Mouse (Mus musculus) heart, adult 2 months (tissue): ENCODE measurements around the gene Axin1. TPM values are rescaled to one million over a fixed set of nuclear protein-coding genes. Genes with fewer than 3 reads are reported as not detected.

Experiments
- DNase-seq, 2 experiments: peaks; one replicate each; pipeline ENCODE4 v3.0.0; 2021
- H3K27ac ChIP-seq: fragments of 200-600 bp; 2 replicates; pipeline ENCODE4 v1.8.1; 2022
- H3K27me3 ChIP-seq: fragments of 200-500 bp; 2 replicates; pipeline ENCODE4 v1.6.1; 2012; ENCODE audit warnings: mild to moderate bottlenecking, low read length, inconsistent platforms, mixed read lengths; ENCODE audit not compliant: control insufficient read depth, insufficient read depth
- H3K36me3 ChIP-seq: fragments of 200-500 bp; 2 replicates; pipeline ENCODE4 v1.6.1; 2012; ENCODE audit warnings: low read length, inconsistent platforms; ENCODE audit not compliant: control insufficient read depth, insufficient read depth
- H3K4me1 ChIP-seq: fragments of 200-500 bp; 2 replicates; pipeline ENCODE4 v1.6.1; 2011; ENCODE audit warnings: low read length; ENCODE audit not compliant: control insufficient read depth, insufficient read depth
- H3K4me3 ChIP-seq: fragments of 200-600 bp; 2 replicates; pipeline ENCODE4 v1.8.1; 2022
- H3K79me2 ChIP-seq: fragments of 200-500 bp; replicated peaks from 2 replicates; pipeline ENCODE4 v1.6.1; 2012; ENCODE audit warnings: mild to moderate bottlenecking, inconsistent platforms, low read length, moderate library complexity, mixed read lengths; ENCODE audit not compliant: control insufficient read depth, insufficient read depth
- H3K9ac ChIP-seq: fragments of 200-500 bp; 2 replicates; pipeline ENCODE4 v1.6.1; 2012; ENCODE audit warnings: low read depth, mild to moderate bottlenecking, control low read depth, inconsistent platforms, low read length, mixed read lengths
- CTCF ChIP-seq: fragments of 200-600 bp; IDR thresholded peaks from 2 replicates; pipeline ENCODE4 v1.8.1; 2022; ENCODE audit warnings: antibody characterized with exemption, mild to moderate bottlenecking, moderate library complexity
- EP300 ChIP-seq: fragments of 200-500 bp; IDR thresholded peaks from 2 replicates; pipeline ENCODE4 v1.6.1; 2011; ENCODE audit warnings: low read depth, low read length, control low read depth; ENCODE audit not compliant: insufficient read depth
- POLR2A ChIP-seq: fragments of 200-500 bp; IDR thresholded peaks from 2 replicates; pipeline ENCODE4 v1.6.1; 2011; ENCODE audit warnings: mild to moderate bottlenecking, low read depth, low read length, control low read depth; ENCODE audit not compliant: insufficient read depth
- WGBS: fragments of 180-500 bp; shearing (Covaris S2); methylation state at CpG from one replicate; pipeline ENCODE4 v1.1.7; 2018; 5-methylcytosine and 5-hydroxymethylcytosine counted together
- intact Hi-C: fragments of 180-260 bp; cut with DNase I; formaldehyde crosslinking; loops from one replicate; pipeline ENCODE4 v1.15.1; 2025
- polyA plus RNA-seq: library from polyadenylated mRNA; depleted of rRNA; stranded (reverse); fragments of >200 nt; gene quantifications from 2 replicates; pipeline ENCODE4 v1.2.3, GENCODE M21; 2012
- total RNA-seq, 2 experiments: library from RNA; stranded (reverse); gene quantifications; 2 replicates each; pipeline ENCODE4 v1.2.3; 2021

Gene Axin1
- total and polyA plus RNA-seq, 3 experiments = 7.6 to 18.2 (median 16.5) TPM

GRCm38 (mm10) chr17:26192481-26193190 lies 54.1 kb downstream of the Axin1 start:
- H3K36me3 ChIP-seq = peaks cover 2% of the 10 kb centered on the region; the same call in 1 of the 2 replicates
- 85% methylated on average over 15 of the region's 15 CpGs for WGBS
- intact Hi-C loops = no loop called here
- H3K4me1 ChIP-seq = no peaks in the 10 kb centered on the region; the same call in 1 of the 2 replicates
- H3K79me2 ChIP-seq = no peaks in the 10 kb centered on the region
- H3K4me3 ChIP-seq = no peak overlapping the region
- H3K27ac ChIP-seq = no peak overlapping the region
- TF ChIP-seq CTCF (no peak), POLR2A (no peak), EP300 (no peak)
- H3K9ac ChIP-seq = no peak overlapping the region
- H3K27me3 ChIP-seq = no peaks in the 10 kb centered on the region
- DNase-seq = no peak

- no peaks in the 10 kb centered on the region for H3K79me2 ChIP-seq
- intact Hi-C loops = loop anchor here (1.0 kb wide), 1 partner anchor 29 kb away; no protein-coding TSS in a partner anchor
- no peak within 1 kb of the TSS for H3K9ac ChIP-seq
- H3K4me1 ChIP-seq = 0 out of 2 replicates have a peak, but pooled peaks cover 1% of the 10 kb centered on the region
- no peaks in the 10 kb centered on the region for H3K36me3 ChIP-seq
- TF ChIP-seq CTCF (no peak), POLR2A (no peak)
- no peak within 1 kb of the TSS for H3K4me3 ChIP-seq
- H3K27ac ChIP-seq = no peak within 1 kb of the TSS
- no peak for DNase-seq
- WGBS = 60% methylated on average over 4 of the region's 4 CpGs
- H3K27me3 ChIP-seq = peaks cover 2% of the 10 kb centered on the region; the same call in 1 of the 2 replicates
Observed at GRCm38 (mm10) chr17:26198892-26199291, 60.4 kb downstream of the Axin1 start, which contains the start of gene Pdia2. TSS of gene Pdia2 (minus strand) at chr17:26199087.

- peak overlapping the region; percentile 38 for H3K4me3 ChIP-seq
- no peaks in the 10 kb centered on the region for H3K36me3 ChIP-seq
- no peaks in the 10 kb centered on the region for H3K79me2 ChIP-seq
- TF ChIP-seq CTCF (no peak), EP300 (no peak), POLR2A (no peak)
- DNase-seq = no peak
- 4% methylated on average over 90 of the region's 92 CpGs for WGBS
- H3K9ac ChIP-seq = peak overlapping the region; percentile 15
- H3K4me1 ChIP-seq = 0 out of 2 replicates have a peak, but pooled peaks cover 1% of the 10 kb centered on the region
- H3K27me3 ChIP-seq = peaks cover 4% of the 10 kb centered on the region; the same call in 1 of the 2 replicates
- H3K27ac ChIP-seq = no peak overlapping the region
- intact Hi-C loops = no loop called here
Observed at GRCm38 (mm10) chr17:26200831-26201705, 62.6 kb downstream of the Axin1 start.

- TF ChIP-seq CTCF = no peak
- H3K36me3 ChIP-seq = no peaks in the 10 kb centered on the region
- H3K4me1 ChIP-seq = 0 out of 2 replicates have a peak, but pooled peaks cover 1% of the 10 kb centered on the region
- peaks cover 4% of the 10 kb centered on the region; the same call in 1 of the 2 replicates for H3K27me3 ChIP-seq
- no peaks in the 10 kb centered on the region for H3K79me2 ChIP-seq
- no peak overlapping the region for H3K27ac ChIP-seq
- no peak overlapping the region for H3K9ac ChIP-seq
- intact Hi-C loops = no loop called here
- no peak overlapping the region for H3K4me3 ChIP-seq
- DNase-seq = no peak
Observed at GRCm38 (mm10) chr17:26201998-26202397, 63.5 kb downstream of the Axin1 start.

- peak in 1 of 2 experiments; percentile 44 for DNase-seq
- WGBS = 3% methylated on average over 22 of the region's 22 CpGs
- 0 out of 2 replicates have a peak, but pooled peaks cover 1% of the 10 kb centered on the region for H3K4me1 ChIP-seq
Observed at GRCm38 (mm10) chr17:26202737-26203136, 64.2 kb downstream of the Axin1 start, which contains the start of gene Rgs11. TSS of gene Rgs11 (plus strand) at chr17:26202951.

More at GRCm38 (mm10) chr17:26202737-26203136, 64.2 kb downstream of the Axin1 start, which contains the start of gene Rgs11:
- Histone ChIP-seq H3K36me3 (no peaks in the 10 kb centered on the region), H3K9ac (0 out of 2 replicates have a peak within 1 kb of the TSS, but pooled peaks have one; percentile 21), H3K79me2 (no peaks in the 10 kb centered on the region), H3K4me3 (peak within 1 kb of the TSS; percentile 53), H3K27ac (no peak within 1 kb of the TSS), H3K27me3 (peaks cover 4% of the 10 kb centered on the region; the same call in 1 of the 2 replicates)
- intact Hi-C loops = no loop called here
- TF ChIP-seq CTCF (no peak), POLR2A (no peak), EP300 (no peak)
